Mouse (Mus musculus) brown adipose tissue, adult 24 weeks (tissue): ENCODE results near the gene Vcl. TPM values are rescaled to one million over a fixed set of nuclear protein-coding genes. Genes with fewer than 3 reads are reported as not detected.
A peak's percentile ranks its signal among the peaks of the same experiment; 100 is the strongest.

Experiments
- H3K27ac ChIP-seq: fragments of 200-500 bp; replicated peaks from 2 replicates; pipeline ENCODE4 v1.5.1; 2012; ENCODE audit warnings: low read depth, mild to moderate bottlenecking, low read length
- H3K4me1 ChIP-seq: fragments of 200-500 bp; 2 replicates; pipeline ENCODE4 v1.6.1; 2012; ENCODE audit warnings: low read length, mixed read lengths; ENCODE audit not compliant: control insufficient read depth, insufficient read depth, insufficient read length
- H3K4me3 ChIP-seq: fragments of 200-500 bp; 2 replicates; pipeline ENCODE4 v1.5.1; 2012; ENCODE audit warnings: low read depth, mild to moderate bottlenecking, low read length, moderate library complexity; ENCODE audit not compliant: insufficient read depth
- polyA plus RNA-seq: library from polyadenylated mRNA; stranded (reverse); fragments of >200 nt; gene quantifications from 2 replicates; pipeline ENCODE4 v1.2.4, GENCODE M21; 2012; ENCODE audit not compliant: missing spikeins, insufficient read depth, insufficient read length

The Vcl gene
- polyA plus RNA-seq, 1 experiment: 28.5 TPM

- Histone ChIP-seq H3K4me3 (no peak overlapping the region), H3K27ac (no peak overlapping the region), H3K4me1 (no peaks in the 10 kb centered on the region)
Measured at GRCm38 (mm10) chr14:21017871-21018270, 88.7 kb downstream of the Vcl start.

- Histone ChIP-seq H3K27ac (no peak overlapping the region), H3K4me3 (no peak overlapping the region), H3K4me1 (no peaks in the 10 kb centered on the region)
Measured at GRCm38 (mm10) chr14:21018977-21019376, 89.8 kb downstream of the Vcl start.

- Histone ChIP-seq H3K4me1 (no peaks in the 10 kb centered on the region), H3K4me3 (no peak overlapping the region), H3K27ac (no peak overlapping the region)
Measured at GRCm38 (mm10) chr14:21020435-21020834, 91.2 kb downstream of the Vcl start.

- Histone ChIP-seq H3K4me3 (no peak overlapping the region), H3K4me1 (peaks cover 5% of the 10 kb centered on the region; the same call in 1 of the 2 replicates), H3K27ac (no peak overlapping the region)
Measured at GRCm38 (mm10) chr14:21027542-21027941, 98.3 kb downstream of the Vcl start.

- Histone ChIP-seq H3K27ac (no peak overlapping the region), H3K4me1 (peaks cover 7% of the 10 kb centered on the region; the same call in 1 of the 2 replicates), H3K4me3 (no peak overlapping the region)
Measured at GRCm38 (mm10) chr14:21029025-21029659, 99.9 kb downstream of the Vcl start.

GRCm38 (mm10) chr14:21031783-21032511 lies 102.7 kb downstream of the Vcl start:
- peak overlapping the region; percentile 90 for H3K27ac ChIP-seq
- peaks cover 7% of the 10 kb centered on the region; the same call in 1 of the 2 replicates for H3K4me1 ChIP-seq
- 0 out of 2 replicates have a peak overlapping the region, but pooled peaks have one; percentile 5 for H3K4me3 ChIP-seq

GRCm38 (mm10) chr14:21034271-21034670 lies 105.1 kb downstream of the Vcl start:
- Histone ChIP-seq H3K27ac (no peak overlapping the region), H3K4me1 (peaks cover 7% of the 10 kb centered on the region; the same call in 1 of the 2 replicates), H3K4me3 (no peak overlapping the region)

- Histone ChIP-seq H3K4me3 (no peak overlapping the region), H3K4me1 (peaks cover 7% of the 10 kb centered on the region; the same call in 1 of the 2 replicates), H3K27ac (no peak overlapping the region)
Measured at GRCm38 (mm10) chr14:21034791-21035190, 105.6 kb downstream of the Vcl start.

GRCm38 (mm10) chr14:21039077-21039476 lies 109.9 kb downstream of the Vcl start:
- Histone ChIP-seq H3K27ac (no peak overlapping the region), H3K4me1 (peaks cover under 1% of the 10 kb centered on the region; the same call in 1 of the 2 replicates), H3K4me3 (no peak overlapping the region)

- no peak overlapping the region for H3K27ac ChIP-seq
- H3K4me1 ChIP-seq: no peaks in the 10 kb centered on the region
- H3K4me3 ChIP-seq: no peak overlapping the region
Measured at GRCm38 (mm10) chr14:21039623-21040022, 110.4 kb downstream of the Vcl start.

GRCm38 (mm10) chr14:21047840-21048239 lies 118.6 kb downstream of the Vcl start:
- H3K27ac ChIP-seq: peak overlapping the region; percentile 21; the same call in 1 of the 2 replicates
- peaks cover 4% of the 10 kb centered on the region; the same call in 1 of the 2 replicates for H3K4me1 ChIP-seq
- no peak overlapping the region for H3K4me3 ChIP-seq

- Histone ChIP-seq H3K4me3 (no peak overlapping the region), H3K4me1 (peaks cover 4% of the 10 kb centered on the region; the same call in 1 of the 2 replicates), H3K27ac (no peak overlapping the region)
Measured at GRCm38 (mm10) chr14:21048879-21049278, 119.7 kb downstream of the Vcl start.

- no peak overlapping the region for H3K4me3 ChIP-seq
- no peak overlapping the region for H3K27ac ChIP-seq
Measured at GRCm38 (mm10) chr14:21050734-21051133, 121.5 kb downstream of the Vcl start.

GRCm38 (mm10) chr14:21051380-21052111 lies 122.3 kb downstream of the Vcl start:
- H3K4me3 ChIP-seq: peak overlapping the region; percentile 67

More at GRCm38 (mm10) chr14:21050734-21051133, 121.5 kb downstream of the Vcl start:
- H3K4me1 ChIP-seq: peaks cover 4% of the 10 kb centered on the region; the same call in 1 of the 2 replicates

More at GRCm38 (mm10) chr14:21051380-21052111, 122.3 kb downstream of the Vcl start:
- Histone ChIP-seq H3K4me1 (peaks cover 4% of the 10 kb centered on the region; the same call in 1 of the 2 replicates), H3K27ac (peak overlapping the region; percentile 97)
